Mouse (Mus musculus) lung, adult 2 months (tissue): ENCODE measurements around the gene Hpf1. TPM values are rescaled to one million over a fixed set of nuclear protein-coding genes. Genes with fewer than 3 reads are reported as not detected.
A peak's percentile ranks its signal among the peaks of the same experiment; 100 is the strongest.

Experiments used
- DNase-seq: peaks from one replicate; pipeline ENCODE4 v3.0.0; 2022
- H3K4me1 ChIP-seq: fragments of 200-500 bp; 2 replicates; pipeline ENCODE4 v1.6.1; 2011; ENCODE audit warnings: low read length; ENCODE audit not compliant: control insufficient read depth, insufficient read depth
- H3K4me3 ChIP-seq: fragments of 200-500 bp; replicated peaks from 2 replicates; pipeline ENCODE3; 2011; ENCODE audit warnings: low read depth, mild to moderate bottlenecking, control low read depth, low read length; ENCODE audit errors: extremely low read depth
- CTCF ChIP-seq: fragments of 200-500 bp; IDR thresholded peaks from 2 replicates; pipeline ENCODE4 v1.5.1; 2011; ENCODE audit warnings: mild to moderate bottlenecking, low read length, control low read depth; ENCODE audit not compliant: insufficient read depth
- POLR2A ChIP-seq: fragments of 200-500 bp; IDR thresholded peaks from 2 replicates; pipeline ENCODE4 v1.6.1; 2011; ENCODE audit warnings: low read depth, mild to moderate bottlenecking, control low read depth, low read length, borderline replicate concordance; ENCODE audit errors: extremely low read depth
- WGBS: fragments of 180-500 bp; shearing (Covaris S2); methylation state at CpG from one replicate; pipeline ENCODE4 v1.1.7; 2018; 5-methylcytosine and 5-hydroxymethylcytosine counted together
- polyA plus RNA-seq: library from polyadenylated mRNA; depleted of rRNA; stranded (reverse); fragments of >200 nt; gene quantifications from 2 replicates; pipeline ENCODE4 v1.2.3, GENCODE M21; 2012; rRNA removed

The Hpf1 gene
- 3.1 and 8.3 TPM in 2 replicates for polyA plus RNA-seq

- Histone ChIP-seq H3K4me3 (peak within 1 kb of the TSS; percentile 82), H3K4me1 (peaks cover 8% of the 10 kb centered on the region)
- DNase-seq: peak; percentile 91
- WGBS: 4% methylated on average over 43 of the region's 43 CpGs
- TF ChIP-seq CTCF: no peak
- TF ChIP-seq POLR2A: 0 out of 2 replicates have a peak, but pooled peaks have one; percentile 47
These were observed at the start of gene Hpf1 for GRCm38 (mm10) chr8:60889843-60890519. TSS of gene Hpf1 (plus strand) at chr8:60890418.

GRCm38 (mm10) chr8:60842388-60842787 lies 47.8 kb upstream of the Hpf1 start:
- no peak overlapping the region for H3K4me3 ChIP-seq
- DNase-seq: no peak
- no peaks in the 10 kb centered on the region for H3K4me1 ChIP-seq
- TF ChIP-seq POLR2A: no peak
- TF ChIP-seq CTCF: no peak
- WGBS: 80% methylated on average over 6 of the region's 6 CpGs

GRCm38 (mm10) chr8:60857559-60857958 lies 32.7 kb upstream of the Hpf1 start:
- no peak for TF ChIP-seq POLR2A
- TF ChIP-seq CTCF: no peak
- H3K4me3 ChIP-seq: no peak overlapping the region
- no peak for DNase-seq
- no peaks in the 10 kb centered on the region for H3K4me1 ChIP-seq

- no peak for DNase-seq
- Histone ChIP-seq H3K4me3 (no peak overlapping the region), H3K4me1 (no peaks in the 10 kb centered on the region)
- no peak for TF ChIP-seq POLR2A
- no peak for TF ChIP-seq CTCF
These were observed 32.1 kb upstream of the Hpf1 start for GRCm38 (mm10) chr8:60858091-60858490.

- no peak overlapping the region for H3K4me3 ChIP-seq
- TF ChIP-seq CTCF (no peak), POLR2A (no peak)
- DNase-seq: no peak
- H3K4me1 ChIP-seq: no peaks in the 10 kb centered on the region
- 65% methylated on average over 4 of the region's 4 CpGs for WGBS
These were observed 31.2 kb upstream of the Hpf1 start for GRCm38 (mm10) chr8:60858911-60859476.

- DNase-seq: no peak
- no peak for TF ChIP-seq CTCF
- no peak for TF ChIP-seq POLR2A
- Histone ChIP-seq H3K4me1 (no peaks in the 10 kb centered on the region), H3K4me3 (no peak overlapping the region)
- 61% methylated on average over 9 of the region's 9 CpGs for WGBS
These were observed 30.6 kb upstream of the Hpf1 start for GRCm38 (mm10) chr8:60859605-60860004.

GRCm38 (mm10) chr8:60860749-60861148 lies 29.5 kb upstream of the Hpf1 start:
- WGBS: 62% methylated on average over 3 of the region's 3 CpGs
- H3K4me3 ChIP-seq: no peak overlapping the region

GRCm38 (mm10) chr8:60861783-60862182 lies 28.4 kb upstream of the Hpf1 start:
- 72% methylated on average over 6 of the region's 6 CpGs for WGBS
- TF ChIP-seq POLR2A (no peak), CTCF (no peak)
- H3K4me3 ChIP-seq: no peak overlapping the region
- H3K4me1 ChIP-seq: no peaks in the 10 kb centered on the region
- no peak for DNase-seq

More at GRCm38 (mm10) chr8:60860749-60861148, 29.5 kb upstream of the Hpf1 start:
- DNase-seq: no peak
- H3K4me1 ChIP-seq: no peaks in the 10 kb centered on the region
- TF ChIP-seq CTCF (no peak), POLR2A (no peak)

- DNase-seq: no peak
- 84% methylated on average over 6 of the region's 6 CpGs for WGBS
- no peaks in the 10 kb centered on the region for H3K4me1 ChIP-seq
- no peak overlapping the region for H3K4me3 ChIP-seq
- TF ChIP-seq CTCF (no peak), POLR2A (no peak)
These were observed 25.3 kb upstream of the Hpf1 start for GRCm38 (mm10) chr8:60864875-60865274.

- WGBS: 33% methylated on average over 3 of the region's 3 CpGs
These were observed 24.6 kb upstream of the Hpf1 start for GRCm38 (mm10) chr8:60865504-60866114.

More at GRCm38 (mm10) chr8:60865504-60866114, 24.6 kb upstream of the Hpf1 start:
- Histone ChIP-seq H3K4me3 (no peak overlapping the region), H3K4me1 (no peaks in the 10 kb centered on the region)
- peak; percentile 51 for DNase-seq
- TF ChIP-seq CTCF (peak; percentile 53; the same call in 1 of the 2 replicates), POLR2A (no peak)
